Mouse (Mus musculus) embryo, embryonic 10 days (tissue): ENCODE results near the gene Vsig10.
"Not testable (repeated sequence)": the region's sequence is repeated elsewhere in the genome, so short reads cannot be mapped to it uniquely, and the experiment has no call there.

ENCODE experiments used
- DNase-seq: peaks from one replicate; pipeline ENCODE4 v3.0.0-alpha.2; 2015; ENCODE audit warnings: low spot score

Vsig10 gene

GRCm38 (mm10) chr5:117355648-117356303 is 36.9 kb downstream of the Vsig10 start:
- no peak for DNase-seq

- DNase-seq: peak; percentile 52
These were observed 37.7 kb downstream of the Vsig10 start for GRCm38 (mm10) chr5:117356365-117357128.

GRCm38 (mm10) chr5:117357129-117357477 is 38.2 kb downstream of the Vsig10 start, which contains the start of gene Wsb2:
Wsb2 (plus strand) TSS chr5:117357304.
- peak; percentile 66 for DNase-seq

GRCm38 (mm10) chr5:117357478-117358247 is 38.8 kb downstream of the Vsig10 start:
- peak; percentile 47 for DNase-seq

DNA sequence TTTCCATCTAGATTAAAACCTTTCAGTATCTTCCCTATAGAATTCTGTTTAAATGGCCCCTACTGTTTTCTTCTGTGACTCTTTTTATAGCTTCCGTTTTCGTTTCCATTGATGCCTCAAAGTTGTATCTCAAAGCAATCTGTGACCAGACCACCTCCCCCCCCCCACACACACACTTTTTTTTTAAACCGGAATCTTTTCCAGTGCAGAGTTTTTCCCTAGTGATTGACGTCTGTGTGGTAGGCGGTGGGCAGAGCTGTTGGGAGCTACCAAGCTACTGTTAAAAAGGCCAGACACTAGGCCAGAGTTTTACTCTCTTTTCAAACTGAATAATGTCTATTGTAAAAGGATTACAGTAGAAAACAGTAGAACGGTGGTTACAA is 39.4 kb downstream of the Vsig10 start:
- DNase-seq: no peak

- DNase-seq: peak; percentile 79
These were observed 39.8 kb downstream of the Vsig10 start for GRCm38 (mm10) chr5:117358725-117359124.

DNA sequence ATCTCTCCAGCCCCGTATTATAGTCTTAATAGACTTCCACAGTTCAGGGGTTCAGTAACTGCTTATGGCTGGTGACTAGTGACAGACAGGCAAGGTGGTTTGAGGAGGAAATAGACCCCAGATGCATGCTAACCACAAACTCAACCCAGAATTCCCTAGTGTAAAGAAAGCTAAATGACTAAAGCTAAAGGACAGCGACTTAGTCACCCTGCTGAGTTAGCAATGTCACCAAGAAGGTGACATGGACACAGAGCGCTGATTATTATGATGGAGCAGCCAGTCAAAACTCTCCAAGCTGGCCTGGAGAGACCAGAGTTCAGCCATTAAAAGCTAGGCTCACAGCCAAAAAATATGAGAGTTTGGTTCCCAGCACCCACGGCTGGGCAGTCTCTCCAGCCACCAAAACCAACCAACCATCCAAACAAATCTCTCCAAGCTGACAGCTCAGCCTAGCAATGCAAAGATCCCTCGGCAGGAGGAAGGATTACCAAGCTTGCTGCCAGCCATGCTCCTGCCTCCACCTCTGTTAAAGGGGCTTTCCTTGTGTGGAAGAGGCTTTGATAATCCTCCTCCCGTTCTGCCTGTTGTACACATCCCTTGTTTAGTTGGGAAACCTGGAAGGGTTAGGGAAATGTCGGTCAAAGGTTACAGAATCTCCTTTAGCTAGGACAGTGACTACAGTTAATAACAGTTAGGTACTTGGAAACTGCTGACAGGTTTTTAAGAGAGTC is 40.8 kb downstream of the Vsig10 start:
- no peak for DNase-seq

- peak; percentile 11 for DNase-seq
These were observed 41.3 kb downstream of the Vsig10 start for GRCm38 (mm10) chr5:117360228-117360515.

DNA sequence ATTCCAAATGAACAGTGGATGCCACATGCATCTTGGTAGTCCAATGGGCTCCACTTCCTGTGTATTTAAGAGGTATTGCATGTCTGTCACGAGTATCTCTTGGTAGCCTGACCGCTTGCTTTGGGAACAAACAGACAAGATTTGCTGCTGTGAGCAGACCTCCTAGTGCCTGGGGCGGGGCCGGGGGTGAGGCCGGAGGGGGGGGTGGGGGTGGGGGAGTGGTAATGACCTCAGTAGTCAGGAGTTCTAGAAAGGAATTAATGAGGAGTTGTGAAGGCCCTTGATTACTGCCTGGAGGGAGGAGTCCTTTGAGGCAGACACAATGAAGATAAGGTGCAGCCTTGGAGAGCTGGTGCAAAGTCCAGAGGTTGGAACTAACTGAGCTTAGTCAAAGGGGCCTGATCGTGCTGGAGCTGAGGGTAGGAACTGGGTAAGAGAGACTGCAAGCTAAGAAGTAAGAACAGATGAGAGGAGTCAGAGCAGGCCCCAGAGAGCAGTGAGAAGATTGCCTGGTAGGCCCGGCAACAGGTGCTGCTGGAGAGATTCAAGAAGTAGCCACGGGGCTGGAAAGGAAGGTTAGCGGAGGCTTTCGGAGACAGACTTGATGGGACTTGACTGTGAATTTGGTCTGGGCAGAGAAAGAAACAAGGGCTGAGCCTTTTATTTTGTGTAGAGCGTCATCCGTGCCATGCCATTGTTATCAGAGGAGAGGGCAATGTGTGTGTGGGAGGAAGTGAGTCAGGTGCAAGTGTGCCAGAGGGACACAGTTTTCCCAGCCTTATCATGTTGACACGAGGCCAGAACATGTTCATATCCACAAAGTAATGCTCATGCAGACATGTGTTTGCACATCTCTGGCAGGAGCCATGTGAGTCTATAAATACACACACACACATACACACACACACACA is 42.0 kb downstream of the Vsig10 start:
- peak; percentile 42 for DNase-seq

DNA sequence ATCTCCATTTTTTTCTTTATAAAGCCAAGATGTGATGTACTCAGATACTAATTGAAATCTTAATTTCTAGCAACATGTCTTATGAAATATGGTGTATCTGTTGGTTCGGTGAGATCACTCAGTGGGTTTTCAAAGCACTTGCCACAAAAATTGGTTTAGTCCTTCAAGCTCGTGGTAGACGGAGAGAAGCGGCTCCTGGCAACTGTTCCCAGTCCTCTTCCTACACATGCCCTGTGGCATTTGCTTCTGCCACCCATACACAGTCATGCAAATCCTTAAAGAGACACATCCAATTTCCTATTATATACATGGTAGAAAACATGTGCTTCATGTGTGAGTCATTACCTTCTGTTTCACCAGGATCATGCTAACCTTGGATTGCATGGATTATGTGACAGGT is 42.7 kb downstream of the Vsig10 start:
- DNase-seq: no peak

DNA sequence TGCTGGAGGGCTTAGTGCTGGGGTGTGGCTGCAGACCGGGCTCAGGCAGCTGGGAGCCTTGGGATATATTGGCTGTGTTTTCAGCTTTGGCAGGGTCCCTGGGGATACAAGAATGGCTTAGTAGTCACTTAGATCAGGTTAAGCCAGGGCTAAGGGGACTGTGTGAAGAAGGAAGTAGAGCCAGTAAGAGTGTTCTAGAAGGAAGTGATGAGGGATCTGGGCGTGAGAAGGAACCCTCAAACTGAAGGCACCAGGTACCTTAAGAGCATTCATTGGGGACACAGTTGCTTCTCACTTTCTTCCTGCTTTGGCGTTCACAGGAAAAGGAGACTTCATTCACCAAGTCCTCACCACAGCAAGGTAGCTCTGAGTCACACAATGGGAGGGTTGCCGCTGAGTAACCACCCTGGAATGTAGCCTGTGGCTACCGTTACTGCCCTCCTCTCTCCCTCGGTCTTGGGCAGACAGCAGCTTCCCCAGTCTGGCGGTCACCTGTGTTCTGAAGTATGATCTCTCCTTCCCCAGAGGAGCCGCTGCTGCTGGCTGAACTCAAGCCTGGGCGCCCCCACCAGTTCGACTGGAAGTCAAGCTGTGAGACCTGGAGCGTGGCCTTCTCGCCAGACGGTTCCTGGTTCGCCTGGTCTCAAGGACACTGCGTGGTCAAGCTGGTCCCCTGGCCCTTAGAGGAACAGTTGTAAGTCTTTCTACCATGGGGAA is 44.3 kb downstream of the Vsig10 start:
- peak; percentile 40 for DNase-seq

DNA sequence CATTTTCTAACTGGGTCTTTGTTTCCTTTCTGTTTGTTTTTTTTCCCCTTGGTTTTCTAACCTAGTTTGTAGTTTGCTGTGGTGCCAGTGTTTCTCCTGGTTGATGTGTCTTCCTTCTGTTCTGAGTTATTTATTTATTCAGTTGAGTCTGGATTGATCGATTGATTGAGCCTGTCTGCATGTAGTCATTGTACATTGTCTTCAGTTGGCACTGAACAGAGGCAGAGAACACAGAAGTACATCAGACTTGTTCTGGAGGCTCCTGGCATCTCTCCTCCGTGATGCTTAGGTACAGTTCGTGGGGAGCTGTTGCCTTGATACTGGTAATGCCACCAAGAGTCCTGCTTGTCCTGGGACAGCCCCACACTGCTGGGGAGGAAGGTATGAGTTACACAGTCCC is 45.9 kb downstream of the Vsig10 start:
- DNase-seq: no peak

GRCm38 (mm10) chr5:117365904-117366561 is 47.1 kb downstream of the Vsig10 start:
- no peak for DNase-seq

GRCm38 (mm10) chr5:117367206-117367605 is 48.3 kb downstream of the Vsig10 start:
- DNase-seq: peak; percentile 67

- DNase-seq: no peak
These were observed 51.7 kb downstream of the Vsig10 start for GRCm38 (mm10) chr5:117370592-117370991.

- DNase-seq: no peak
These were observed 54.5 kb downstream of the Vsig10 start for GRCm38 (mm10) chr5:117373418-117373817.

- no peak for DNase-seq
These were observed 55.6 kb downstream of the Vsig10 start for GRCm38 (mm10) chr5:117374372-117375049.

DNA sequence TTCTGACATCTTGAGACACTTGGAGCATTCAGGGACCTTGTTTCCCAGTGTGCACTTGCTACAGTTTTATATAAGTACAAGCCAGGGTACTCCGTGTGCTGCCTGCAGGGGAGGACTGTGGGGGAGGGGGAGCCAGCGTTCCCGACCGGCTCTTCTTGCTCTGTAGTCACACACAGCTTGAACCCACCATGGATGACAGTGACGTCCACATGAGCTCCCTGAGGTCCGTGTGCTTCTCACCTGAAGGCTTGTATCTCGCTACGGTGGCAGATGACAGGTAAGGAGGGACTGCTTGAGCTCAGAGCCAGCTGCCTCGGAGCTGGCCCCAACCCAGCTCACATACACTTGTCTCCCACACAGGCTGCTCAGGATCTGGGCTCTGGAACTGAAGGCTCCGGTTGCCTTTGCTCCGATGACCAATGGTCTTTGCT is 57.5 kb downstream of the Vsig10 start:
- no peak for DNase-seq

- not testable (repeated sequence) for DNase-seq
These were observed 58.8 kb downstream of the Vsig10 start for GRCm38 (mm10) chr5:117377731-117378130.
